Mouse (Mus musculus): Measurements from ENCODE around the gene Olfr495. TPM values are rescaled to one million over a fixed set of nuclear protein-coding genes. Genes with fewer than 3 reads are reported as not detected.

Olfr495 gene
- total RNA-seq (2021), result not detected
- long read RNA-seq, experiment 1, result 0 reads
- long read RNA-seq, experiment 2, result 0 reads

GRCm38 (mm10) chr7:108392867-108393266 is at the start of gene Olfr495:
Gene Olfr495, plus strand, starts transcription at chr7:108393167.
- DNase-seq, result no peak
- intact Hi-C loops (cut with DNase I), result no loop called here

DNA sequence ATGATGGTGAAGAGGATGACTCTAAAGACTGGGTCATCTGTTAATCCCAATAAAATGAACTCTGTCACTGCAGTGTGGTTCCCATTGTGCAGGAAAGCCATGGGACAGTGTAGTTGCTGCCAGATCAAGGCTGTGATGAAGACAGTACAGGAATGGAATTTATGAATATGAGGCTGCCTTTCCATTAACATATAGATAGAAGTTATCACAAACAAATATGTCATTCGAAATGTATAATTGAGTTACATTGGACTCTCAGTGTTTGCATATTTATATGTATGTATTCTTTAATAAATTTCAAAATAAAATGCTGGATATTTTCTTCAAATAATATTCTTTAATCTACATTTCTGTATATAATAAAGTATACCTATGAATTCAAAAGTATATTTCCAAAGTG is 46.1 kb upstream of the Olfr495 start, which contains the start of gene Olfr493:
TSS of gene Olfr493 (minus strand) at position 101 of the 400 bp plus-strand sequence.
- intact Hi-C loops (cut with DNase I), result no loop called here
- DNase-seq, result no peak

GRCm38 (mm10) chr7:108365035-108365434 is 27.9 kb upstream of the Olfr495 start, which contains the start of gene Olfr494:
Gene Olfr494, plus strand, starts transcription at chr7:108365335.
- DNase-seq, result no peak
- intact Hi-C loops (cut with DNase I), result no loop called here

GRCm38 (mm10) chr7:108420121-108420520 is 27.2 kb downstream of the Olfr495 start, which contains the start of gene Olfr497:
Gene Olfr497, plus strand, starts transcription at chr7:108420421.
- intact Hi-C loops (cut with DNase I), result no loop called here
- no peak for DNase-seq

Other genes with a start within 250 kb of the Olfr495 start
- not detected for gene Olfr485, start 233.3 kb upstream of the Olfr495 start, total RNA-seq (2021)
- not detected for gene Olfr486, start 220.4 kb upstream of the Olfr495 start, total RNA-seq (2021)
- not detected for gene Olfr487, start 178.5 kb upstream of the Olfr495 start, total RNA-seq (2021)
- gene Olfr488, start 134.8 kb upstream of the Olfr495 start, total RNA-seq (2021), result not detected
- not detected for gene Olfr490, start 104.2 kb upstream of the Olfr495 start, total RNA-seq (2021)
- gene Olfr491, start 79.7 kb upstream of the Olfr495 start, total RNA-seq (2021), result not detected
- not detected for gene Olfr492, start 69.5 kb upstream of the Olfr495 start, total RNA-seq (2021)
- gene Olfr493, start 46.2 kb upstream of the Olfr495 start, total RNA-seq (2021), result not detected
- not detected for gene Olfr494, start 27.8 kb upstream of the Olfr495 start, total RNA-seq (2021)
- gene Olfr497, start 27.3 kb downstream of the Olfr495 start, total RNA-seq (2021), result not detected
- gene Olfr498, start 72.2 kb downstream of the Olfr495 start, total RNA-seq (2021), result not detected
- not detected for gene Olfr502, start 131.9 kb downstream of the Olfr495 start, total RNA-seq (2021)
- not detected for gene Olfr503, start 151.4 kb downstream of the Olfr495 start, total RNA-seq (2021)
- gene Olfr504, start 172.6 kb downstream of the Olfr495 start, total RNA-seq (2021), result not detected
- gene Olfr506, start 217.6 kb downstream of the Olfr495 start, total RNA-seq (2021), result not detected
- gene Olfr507, start 228.6 kb downstream of the Olfr495 start, total RNA-seq (2021), result not detected
- not detected for gene Olfr508, start 236.8 kb downstream of the Olfr495 start, total RNA-seq (2021)